Mouse (Mus musculus): ENCODE results near the gene Trmt112. TPM values are rescaled to one million over a fixed set of nuclear protein-coding genes. Genes with fewer than 3 reads are reported as not detected.

The Trmt112 gene
- polyA plus RNA-seq, 1 experiment from 2014 or later: 159 TPM

GRCm38 (mm10) chr19:6956461-6956860, 47.0 kb downstream of the Trmt112 start:
- H3K4me1 ChIP-seq (ENCODE audit: control insufficient read depth, insufficient read depth, low read length): peaks cover 6% of the 10 kb centered on the region
- peaks cover 3% of the 10 kb centered on the region for H3K36me3 ChIP-seq (replicated peaks; ENCODE audit: control insufficient read depth, insufficient read depth, low read depth, low read length)
- H3K4me2 ChIP-seq (ENCODE audit: low read depth, low read length): no peak overlapping the region
- H3K4me3 ChIP-seq (ENCODE audit: low read depth, low read length): no peak overlapping the region
- ATAC-seq (replicated peaks; ENCODE audit: insufficient number of reproducible peaks, low FRiP score, low TSS enrichment, low read depth) (no peak), DNase-seq (ENCODE audit: low spot score) (no peak)
- no peaks in the 10 kb centered on the region for H3K9me3 ChIP-seq (replicated peaks; ENCODE audit: control insufficient read depth, low read length)
- no peak overlapping the region for H3K9ac ChIP-seq (replicated peaks; ENCODE audit: low read length)
- H3K27ac ChIP-seq (replicated peaks; ENCODE audit: low read depth, low read length): no peak overlapping the region
- no peaks in the 10 kb centered on the region for H3K27me3 ChIP-seq (ENCODE audit: control insufficient read depth, insufficient read depth, low read length)
- 79% methylated on average over 10 of the region's 10 CpGs for WGBS

Small RNA genes lying within 50 kb of the gene (microRNA-seq; reads per million reads assigned to microRNA genes)
- gene Mir6990 (ENCODE audit: borderline number of aligned reads): not detected

Other genes starting within 250 kb of the Trmt112 start
- 5.9 TPM in 2 replicates for gene Rps6ka4, start 69.1 kb upstream of the Trmt112 start, polyA plus RNA-seq (2014; fragmentation: Nextera tagmentation; extraction: Ambion mirVana)
- gene Ccdc88b, start 51.5 kb upstream of the Trmt112 start, polyA plus RNA-seq (2014; fragmentation: Nextera tagmentation; extraction: Ambion mirVana): 0.39 and 0.88 TPM in 2 replicates
- gene Prdx5, start 408 bp downstream of the Trmt112 start, polyA plus RNA-seq (2014; fragmentation: Nextera tagmentation; extraction: Ambion mirVana): 110 and 128 TPM in 2 replicates
- 2.7 and 3.3 TPM in 2 replicates for gene Esrra, start 12.1 kb downstream of the Trmt112 start, polyA plus RNA-seq (2014; fragmentation: Nextera tagmentation; extraction: Ambion mirVana)
- 1.0 and 1.9 TPM in 2 replicates for gene Catsperz, start 15.7 kb downstream of the Trmt112 start, polyA plus RNA-seq (2014; fragmentation: Nextera tagmentation; extraction: Ambion mirVana)
- 0.26 and 0.32 TPM in 2 replicates for gene Kcnk4, start 24.8 kb downstream of the Trmt112 start, polyA plus RNA-seq (2014; fragmentation: Nextera tagmentation; extraction: Ambion mirVana)
- gene Bad, start 32.2 kb downstream of the Trmt112 start, polyA plus RNA-seq (2014; fragmentation: Nextera tagmentation; extraction: Ambion mirVana): 57.4 and 60.7 TPM in 2 replicates
- gene Gpr137, start 32.8 kb downstream of the Trmt112 start, polyA plus RNA-seq (2014; fragmentation: Nextera tagmentation; extraction: Ambion mirVana): 18.1 and 21.9 TPM in 2 replicates
- gene Ppp1r14b, start 65.3 kb downstream of the Trmt112 start, polyA plus RNA-seq (2014; fragmentation: Nextera tagmentation; extraction: Ambion mirVana): 247 and 268 TPM in 2 replicates
- gene Plcb3, start 66.8 kb downstream of the Trmt112 start, polyA plus RNA-seq (2014; fragmentation: Nextera tagmentation; extraction: Ambion mirVana): 22.6 and 26.8 TPM in 2 replicates
- gene Fkbp2, start 70.8 kb downstream of the Trmt112 start, polyA plus RNA-seq (2014; fragmentation: Nextera tagmentation; extraction: Ambion mirVana): 65.1 and 65.2 TPM in 2 replicates
- gene Vegfb, start 78.0 kb downstream of the Trmt112 start, polyA plus RNA-seq (2014; fragmentation: Nextera tagmentation; extraction: Ambion mirVana): 26.7 and 30.5 TPM in 2 replicates
- gene Dnajc4, start 82.9 kb downstream of the Trmt112 start, polyA plus RNA-seq (2014; fragmentation: Nextera tagmentation; extraction: Ambion mirVana): 16.1 and 18.0 TPM in 2 replicates
- gene Nudt22, start 86.4 kb downstream of the Trmt112 start, polyA plus RNA-seq (2014; fragmentation: Nextera tagmentation; extraction: Ambion mirVana): 19.5 and 19.6 TPM in 2 replicates
- 8.0 and 11.7 TPM in 2 replicates for gene Trpt1, start 86.4 kb downstream of the Trmt112 start, polyA plus RNA-seq (2014; fragmentation: Nextera tagmentation; extraction: Ambion mirVana)
- gene Fermt3, start 109.8 kb downstream of the Trmt112 start, polyA plus RNA-seq (2014; fragmentation: Nextera tagmentation; extraction: Ambion mirVana): 6.3 and 6.6 TPM in 2 replicates
- 400 and 412 TPM in 2 replicates for gene Stip1, start 130.3 kb downstream of the Trmt112 start, polyA plus RNA-seq (2014; fragmentation: Nextera tagmentation; extraction: Ambion mirVana)
- 5.0 and 6.9 TPM in 2 replicates for gene Macrod1, start 147.1 kb downstream of the Trmt112 start, polyA plus RNA-seq (2014; fragmentation: Nextera tagmentation; extraction: Ambion mirVana)
- 3.0 and 4.4 TPM in 2 replicates for gene Flrt1, start 196.0 kb downstream of the Trmt112 start, polyA plus RNA-seq (2014; fragmentation: Nextera tagmentation; extraction: Ambion mirVana)

Measured in embryonic facial prominence, embryonic 11.5 days (tissue).